Mouse (Mus musculus) neutrophil, adult 5-6 weeks (primary cell): ENCODE measurements around the gene Ubl3. TPM values are rescaled to one million over a fixed set of nuclear protein-coding genes. Genes with fewer than 3 reads are reported as not detected.

Experiments
- ATAC-seq: fragments of 151-379, 151-347 bp; 2 replicates; pipeline ENCODE4 v1.8.0; 2017; ENCODE audit warnings: mild to moderate bottlenecking, moderate TSS enrichment; ENCODE audit not compliant: insufficient number of reproducible peaks, poor library complexity, low FRiP score, severe bottlenecking; ENCODE audit errors: extremely low read depth
- total RNA-seq: library from RNA; stranded (forward); fragments of 200-1000 nt; gene quantifications from 2 replicates; pipeline ENCODE4 v1.2.3, GENCODE M21; 2017

Ubl3 gene
- total RNA-seq, 1 experiment from 2014 or later = 186 TPM

GRCm38 (mm10) chr5:148535669-148536430, 16.7 kb downstream of the Ubl3 start:
- no peak for ATAC-seq

GRCm38 (mm10) chr5:148534644-148535043, 17.9 kb downstream of the Ubl3 start:
- no peak for ATAC-seq

GRCm38 (mm10) chr5:148533924-148534323, 18.7 kb downstream of the Ubl3 start:
- no peak for ATAC-seq

GRCm38 (mm10) chr5:148532201-148532600, 20.4 kb downstream of the Ubl3 start:
- 0 out of 2 replicates have a peak, but pooled peaks have one; percentile 19 for ATAC-seq

- no peak for ATAC-seq
Measured at GRCm38 (mm10) chr5:148527632-148528031, 25.0 kb downstream of the Ubl3 start.

GRCm38 (mm10) chr5:148526631-148527030, 26.0 kb downstream of the Ubl3 start:
- no peak for ATAC-seq

GRCm38 (mm10) chr5:148523202-148523971, 29.2 kb downstream of the Ubl3 start:
- no peak for ATAC-seq

- no peak for ATAC-seq
Measured at GRCm38 (mm10) chr5:148522378-148522777, 30.2 kb downstream of the Ubl3 start.

GRCm38 (mm10) chr5:148517445-148517844, 35.1 kb downstream of the Ubl3 start:
- no peak for ATAC-seq

- ATAC-seq = no peak
Measured at GRCm38 (mm10) chr5:148512042-148512640, 40.4 kb downstream of the Ubl3 start.

GRCm38 (mm10) chr5:148510265-148510664, 42.3 kb downstream of the Ubl3 start:
- no peak for ATAC-seq

GRCm38 (mm10) chr5:148509731-148510130, 42.9 kb downstream of the Ubl3 start:
- peak; percentile 23; the same call in 1 of the 2 replicates for ATAC-seq

GRCm38 (mm10) chr5:148508901-148509604, 43.5 kb downstream of the Ubl3 start:
- peak; percentile 79 for ATAC-seq

- ATAC-seq = no peak
Measured at GRCm38 (mm10) chr5:148505381-148505780, 47.2 kb downstream of the Ubl3 start.

GRCm38 (mm10) chr5:148502237-148502636, 50.4 kb downstream of the Ubl3 start:
- ATAC-seq = no peak

- no peak for ATAC-seq
Measured at GRCm38 (mm10) chr5:148501228-148501957, 51.2 kb downstream of the Ubl3 start.

GRCm38 (mm10) chr5:148500516-148500915, 52.1 kb downstream of the Ubl3 start:
- 0 out of 2 replicates have a peak, but pooled peaks have one; percentile 20 for ATAC-seq

GRCm38 (mm10) chr5:148499616-148500015, 53.0 kb downstream of the Ubl3 start:
- no peak for ATAC-seq
